Mouse (Mus musculus) neural tube, embryonic 13.5 days (tissue): Measurements from ENCODE around the gene Hsf3. TPM values are rescaled to one million over a fixed set of nuclear protein-coding genes. Genes with fewer than 3 reads are reported as not detected.

Experiments used
- polyA plus RNA-seq: library from polyadenylated mRNA; unstranded; fragments of >200 nt; fragmentation: Nextera tagmentation; extraction: Ambion mirVana; gene quantifications from 2 replicates; pipeline ENCODE4 v1.2.1, GENCODE M21; 2015

The Hsf3 gene
- polyA plus RNA-seq, 1 experiment from 2014 or later, result not detected

Other genes starting within 250 kb of the Hsf3 start
- gene Vsig4, start 162.9 kb downstream of the Hsf3 start, polyA plus RNA-seq, result not detected in 2 replicates
- 4.7 and 5.9 TPM in 2 replicates for gene Heph, start 935 bp downstream of the Hsf3 start, polyA plus RNA-seq